Mouse (Mus musculus): ENCODE data around the gene Slc25a21.

Slc25a21 gene

GRCm38 (mm10) chr12:56691427-56692079 lies 505.7 kb downstream of the Slc25a21 start, which contains the start of gene Pax9:
Pax9 (plus strand) TSS chr12:56691767.
- peak; percentile 75 for DNase-seq (ENCODE audit: extremely low spot score, low spot score)

- DNase-seq (ENCODE audit: extremely low spot score, low spot score), result no peak
Observed at GRCm38 (mm10) chr12:56691001-56691400, 506.3 kb downstream of the Slc25a21 start.

GRCm38 (mm10) chr12:56690366-56690765 lies 506.9 kb downstream of the Slc25a21 start:
- peak; percentile 61 for DNase-seq (ENCODE audit: extremely low spot score, low spot score)

GRCm38 (mm10) chr12:56689736-56690135 lies 507.5 kb downstream of the Slc25a21 start:
- peak; percentile 82 for DNase-seq (ENCODE audit: extremely low spot score, low spot score)

- no peak for DNase-seq (ENCODE audit: extremely low spot score, low spot score)
Observed at GRCm38 (mm10) chr12:56689331-56689730, 507.9 kb downstream of the Slc25a21 start.

GRCm38 (mm10) chr12:56688920-56689319 lies 508.4 kb downstream of the Slc25a21 start:
- peak; percentile 55 for DNase-seq (ENCODE audit: extremely low spot score, low spot score)

GRCm38 (mm10) chr12:56688482-56688840 lies 508.8 kb downstream of the Slc25a21 start:
- peak; percentile 39 for DNase-seq (ENCODE audit: extremely low spot score, low spot score)

- peak; percentile 51 for DNase-seq (ENCODE audit: extremely low spot score, low spot score)
Observed at GRCm38 (mm10) chr12:56687640-56688481, 509.4 kb downstream of the Slc25a21 start.

- DNase-seq (ENCODE audit: extremely low spot score, low spot score), result peak; percentile 71
Observed at GRCm38 (mm10) chr12:56681096-56681811, 516.0 kb downstream of the Slc25a21 start.

- no peak for DNase-seq (ENCODE audit: extremely low spot score, low spot score)
Observed at GRCm38 (mm10) chr12:56677620-56678019, 519.7 kb downstream of the Slc25a21 start.

GRCm38 (mm10) chr12:56674726-56675125 lies 522.5 kb downstream of the Slc25a21 start:
- DNase-seq (ENCODE audit: extremely low spot score, low spot score), result no peak

GRCm38 (mm10) chr12:56670795-56671194 lies 526.5 kb downstream of the Slc25a21 start:
- no peak for DNase-seq (ENCODE audit: extremely low spot score, low spot score)

GRCm38 (mm10) chr12:56669451-56670122 lies 527.7 kb downstream of the Slc25a21 start:
- no peak for DNase-seq (ENCODE audit: extremely low spot score, low spot score)

Measured in neural tube, embryonic 10.5 days (tissue).